Mouse (Mus musculus): ENCODE measurements around the gene Tmem240.
"Not testable (repeated sequence)": the region's sequence is repeated elsewhere in the genome, so short reads cannot be mapped to it uniquely, and the experiment has no call there.

The Tmem240 gene

DNA sequence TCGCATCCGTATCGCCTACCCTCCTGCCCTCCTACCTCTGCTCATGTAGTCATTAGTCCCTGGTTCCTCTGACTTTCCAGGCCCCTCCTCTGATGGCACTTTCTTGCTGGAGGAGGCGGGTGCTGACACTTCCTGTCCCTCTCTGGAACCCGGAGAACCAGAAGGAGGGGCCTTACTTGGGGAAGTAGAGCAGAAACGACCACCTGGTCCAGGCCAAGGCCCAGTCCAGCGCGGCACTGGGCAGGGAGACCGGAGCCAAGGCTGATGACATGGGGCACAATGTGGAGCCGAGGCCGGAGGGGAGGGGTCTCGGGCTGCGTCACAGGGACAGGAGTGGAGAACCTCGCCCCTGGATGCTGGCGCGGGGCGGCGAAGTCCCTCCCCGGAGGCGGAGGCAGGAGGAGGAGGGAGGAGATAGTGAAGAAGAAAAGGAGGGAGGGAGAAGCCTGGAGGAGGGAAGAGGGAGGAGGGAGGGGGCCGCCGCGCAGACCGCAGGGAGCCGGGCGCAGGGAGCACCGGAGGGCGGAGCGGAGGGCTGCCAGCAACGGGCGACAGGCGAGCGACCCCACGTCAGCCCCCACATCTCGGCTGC, at the start of gene Tmem240:
Tmem240 (plus strand) TSS at position 451 of the 592 bp plus-strand sequence.
- DNase-seq (ENCODE audit: low spot score) = peak; percentile 94

- DNase-seq (ENCODE audit: low spot score) = not testable (repeated sequence)
Observed at GRCm38 (mm10) chr4:155687764-155688163, 46.8 kb upstream of the Tmem240 start.

- DNase-seq (ENCODE audit: low spot score) = no peak
Observed at GRCm38 (mm10) chr4:155690571-155691375, 43.8 kb upstream of the Tmem240 start.

- DNase-seq (ENCODE audit: low spot score) = no peak
Observed at GRCm38 (mm10) chr4:155692421-155692820, 42.2 kb upstream of the Tmem240 start.

DNA sequence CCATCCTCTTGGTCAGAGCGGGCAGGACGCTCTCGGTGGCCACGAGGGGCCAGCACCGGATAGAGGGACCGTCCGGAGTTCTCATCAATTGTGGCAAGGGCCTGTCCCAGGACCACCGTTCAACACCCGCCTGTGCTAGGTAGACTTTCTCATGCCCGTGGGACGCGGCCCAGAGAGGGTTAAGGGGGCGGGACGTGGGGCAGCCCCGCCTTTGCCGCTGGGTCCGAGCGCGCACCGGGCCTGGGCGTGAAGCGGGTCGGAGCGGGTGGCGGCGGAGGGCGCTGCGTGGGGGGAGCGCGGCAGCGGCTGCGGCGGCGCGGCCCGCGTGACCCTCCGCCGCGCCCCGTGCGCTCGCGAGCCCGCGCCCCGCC, 40.5 kb upstream of the Tmem240 start, which contains the start of gene Fndc10:
Fndc10 (plus strand) TSS at position 232 of the 371 bp plus-strand sequence.
- peak; percentile 77 for DNase-seq (ENCODE audit: low spot score)

DNA sequence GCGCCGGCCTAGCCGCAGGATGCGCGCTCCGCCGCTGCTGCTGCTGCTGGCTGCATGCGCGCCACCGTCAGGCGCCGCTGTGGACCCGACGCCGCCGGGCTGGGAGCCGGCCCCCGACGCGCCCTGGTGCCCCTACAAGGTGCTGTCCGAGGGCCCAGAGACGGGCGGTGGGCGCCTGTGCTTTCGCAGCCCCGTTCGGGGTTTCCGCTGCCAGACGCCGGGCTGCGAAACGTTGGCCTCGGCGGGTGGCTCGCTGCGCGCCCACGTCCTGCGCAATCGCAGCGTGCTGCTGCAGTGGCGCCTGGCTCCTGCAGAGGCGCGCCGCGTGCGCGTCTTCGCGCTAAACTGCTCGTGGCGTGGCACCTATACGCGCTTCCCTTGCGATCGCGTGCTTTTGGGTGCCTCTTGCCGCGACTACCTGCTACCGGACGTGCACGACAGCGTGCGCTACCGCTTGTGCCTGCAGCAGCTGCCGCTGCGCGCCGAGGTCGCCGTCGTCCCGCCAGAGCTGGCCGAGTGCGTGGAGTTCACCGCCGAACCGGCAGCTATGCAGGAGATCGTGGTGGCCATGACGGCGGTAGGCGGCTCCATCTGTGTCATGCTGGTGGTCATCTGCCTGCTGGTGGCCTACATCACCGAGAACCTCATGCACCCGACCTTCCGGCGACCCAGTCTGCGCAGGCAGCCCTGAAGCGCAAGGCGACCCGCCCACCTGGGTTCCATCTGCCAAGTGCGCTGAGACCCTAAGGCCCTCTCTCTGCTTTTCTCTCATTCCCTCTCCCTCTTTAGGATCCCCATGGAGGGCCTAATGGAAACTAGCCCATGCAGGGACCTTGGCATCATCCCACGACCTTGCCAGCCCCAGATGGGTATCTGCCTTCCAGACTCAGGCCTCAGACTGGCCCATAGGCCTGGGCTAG, 39.9 kb upstream of the Tmem240 start:
- DNase-seq (ENCODE audit: low spot score) = peak; percentile 63

DNA sequence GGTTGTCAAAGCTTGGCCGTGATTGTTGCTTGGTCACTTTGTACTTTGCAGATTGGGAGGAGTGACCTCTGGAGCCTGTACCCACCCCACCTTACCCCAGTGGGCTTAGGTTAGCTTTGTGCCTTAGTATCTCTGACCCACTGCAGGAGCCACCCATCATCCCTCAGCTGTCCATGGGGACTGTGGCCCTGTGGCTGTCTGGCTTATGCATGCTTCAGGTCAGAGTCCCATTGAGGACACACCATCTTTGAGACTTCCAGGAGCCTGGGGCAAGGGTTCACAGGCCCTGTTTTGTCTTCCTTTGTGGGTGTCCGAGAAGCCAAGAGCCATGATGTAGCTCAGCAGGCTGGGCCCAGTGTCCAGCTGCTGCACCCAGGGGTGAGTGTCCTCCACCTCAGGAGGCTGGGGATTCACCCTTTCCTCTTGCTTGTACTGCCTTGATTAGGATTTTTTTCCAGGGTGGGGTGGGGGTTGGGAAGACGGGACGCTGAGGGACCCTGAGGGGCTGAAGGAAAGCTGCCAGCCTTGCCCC, 39.0 kb upstream of the Tmem240 start:
- no peak for DNase-seq (ENCODE audit: low spot score)

DNA sequence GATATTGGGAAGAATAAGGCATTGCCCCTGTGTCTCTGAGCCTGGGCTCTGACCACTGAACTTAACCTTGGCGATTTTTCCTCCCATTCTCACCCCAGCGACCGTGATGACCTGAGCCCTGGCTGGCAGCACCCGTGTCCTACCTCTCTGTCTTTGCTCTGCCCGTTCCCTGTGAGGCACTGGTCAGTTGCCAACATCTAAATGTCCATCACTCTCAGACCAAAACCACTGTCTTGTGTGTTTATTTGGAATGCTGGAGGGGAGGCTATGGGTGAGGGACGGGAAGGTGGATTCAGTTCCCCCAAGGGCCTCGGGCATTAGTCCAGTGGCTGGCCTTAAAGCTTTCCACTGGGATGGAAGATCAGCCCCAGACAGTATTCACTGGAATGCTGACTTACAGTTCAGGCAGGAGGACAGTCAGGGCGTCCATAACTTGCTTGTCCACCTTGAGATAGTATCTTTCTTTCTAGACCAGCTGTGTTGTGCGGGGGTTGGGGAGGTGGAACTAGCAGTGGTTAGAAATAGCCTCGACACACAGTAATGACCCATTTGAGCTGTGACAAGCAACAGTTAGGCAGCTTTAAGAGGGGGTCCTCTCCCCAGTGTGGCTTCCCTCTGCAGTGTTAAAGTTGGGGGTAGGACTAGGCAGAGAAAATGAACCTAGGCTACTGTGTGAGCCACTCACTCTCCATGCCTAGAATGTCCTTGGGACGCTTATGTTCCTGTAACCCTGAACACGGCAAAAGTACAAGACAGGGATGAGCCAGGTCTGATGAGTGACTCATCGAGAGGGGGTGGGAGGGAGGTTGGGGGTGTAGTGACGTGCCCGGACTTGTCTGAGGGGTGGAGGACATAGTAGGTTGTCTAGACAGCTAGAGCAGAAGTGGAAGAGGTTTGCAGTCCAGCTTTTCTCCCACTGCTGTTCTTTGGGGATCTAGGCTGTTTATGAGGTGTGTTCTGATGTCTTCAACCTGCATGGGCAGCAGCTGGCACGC, 38.0 kb upstream of the Tmem240 start:
- no peak for DNase-seq (ENCODE audit: low spot score)

GRCm38 (mm10) chr4:155700425-155700824, 34.2 kb upstream of the Tmem240 start:
- DNase-seq (ENCODE audit: low spot score) = peak; percentile 60

DNA sequence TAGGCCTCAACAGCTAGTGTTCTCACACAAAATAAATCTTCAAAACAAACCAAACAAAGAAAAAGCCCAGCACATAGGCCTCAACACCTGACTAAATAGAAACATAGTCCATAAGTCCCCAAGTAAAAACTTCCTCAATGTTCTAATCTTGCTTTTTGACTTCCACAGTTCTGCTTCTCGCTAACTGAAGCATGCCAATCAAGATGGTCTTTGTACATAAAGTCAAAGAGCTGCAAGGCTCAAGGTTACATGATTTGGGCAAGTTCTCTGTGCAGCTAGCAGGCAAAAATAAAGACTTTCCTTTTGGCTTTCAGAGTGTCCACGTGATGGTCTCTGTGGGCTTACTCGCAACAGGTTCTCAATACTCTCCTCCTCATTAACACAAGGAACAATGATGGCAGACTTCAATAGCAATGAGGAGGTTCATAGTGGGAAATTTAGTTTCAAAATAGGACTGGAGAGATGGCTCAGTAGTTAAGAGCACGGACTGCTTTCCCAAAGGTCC, 31.1 kb upstream of the Tmem240 start:
- DNase-seq (ENCODE audit: low spot score) = no peak

DNA sequence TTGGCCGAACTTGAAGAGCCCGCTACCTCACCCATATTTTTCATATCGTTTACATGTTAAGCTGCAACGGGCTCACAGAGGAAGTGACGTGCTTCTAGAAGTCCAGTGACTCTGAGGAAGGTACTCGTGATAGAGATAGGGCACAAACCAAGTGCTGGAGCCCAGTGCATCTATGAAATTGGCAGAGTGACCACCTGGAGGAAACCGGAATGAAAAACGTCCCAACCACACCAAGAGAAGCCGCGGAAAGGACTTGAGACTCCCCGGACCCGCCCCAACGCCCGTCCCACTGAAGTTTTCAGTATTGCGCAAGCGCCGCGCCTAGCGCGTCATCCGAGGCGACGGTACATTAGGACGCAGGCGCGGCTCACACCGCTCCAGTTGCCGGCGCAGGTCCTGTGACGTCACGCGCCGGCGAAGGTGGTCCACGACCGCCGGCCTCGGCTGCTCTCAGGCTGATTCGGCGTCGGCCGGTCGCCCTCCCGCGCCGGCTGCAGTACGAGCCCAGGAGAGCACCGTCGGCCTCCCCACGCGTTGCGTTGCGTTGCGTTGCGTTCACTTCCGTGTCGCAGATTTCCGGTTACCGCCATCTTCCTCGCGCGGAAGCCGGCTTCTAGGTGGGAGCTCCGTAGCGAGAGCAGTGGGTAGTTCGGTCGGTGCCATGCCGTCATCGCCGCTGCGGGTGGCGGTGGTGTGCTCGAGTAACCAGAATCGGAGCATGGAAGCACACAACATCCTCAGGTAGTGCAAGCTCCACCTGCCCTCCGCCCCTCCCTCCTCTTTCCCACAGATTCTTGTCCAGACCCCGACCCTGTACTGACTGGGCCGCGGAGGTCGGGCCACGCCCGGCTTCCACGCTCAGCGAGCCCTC, 29.6 kb upstream of the Tmem240 start, which contains the start of gene Ssu72:
Ssu72 (plus strand) TSS at position 80 of the 871 bp plus-strand sequence.
- peak; percentile 97 for DNase-seq (ENCODE audit: low spot score)

- DNase-seq (ENCODE audit: low spot score) = peak; percentile 32
Observed at GRCm38 (mm10) chr4:155705592-155705929, 29.0 kb upstream of the Tmem240 start.

DNA sequence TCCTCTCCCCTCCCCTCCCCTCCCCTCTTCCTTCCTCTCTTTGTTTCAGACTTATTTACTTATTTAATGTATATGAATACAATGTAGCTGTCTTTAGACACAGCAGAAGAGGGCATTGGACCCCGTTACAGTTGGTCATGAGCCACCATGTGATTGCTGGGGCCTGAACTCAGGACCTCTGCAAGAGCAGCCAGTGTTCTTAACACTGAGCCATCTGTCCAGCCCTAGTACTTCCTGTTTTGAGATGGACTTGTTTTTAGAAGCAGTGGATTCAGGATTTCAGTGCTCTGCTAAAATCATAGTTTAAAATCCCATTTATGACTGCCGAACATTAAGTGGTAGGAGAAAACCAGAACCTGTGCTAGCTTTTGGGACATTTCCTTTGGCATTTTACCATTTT, 26.0 kb upstream of the Tmem240 start:
- DNase-seq (ENCODE audit: low spot score) = no peak

DNA sequence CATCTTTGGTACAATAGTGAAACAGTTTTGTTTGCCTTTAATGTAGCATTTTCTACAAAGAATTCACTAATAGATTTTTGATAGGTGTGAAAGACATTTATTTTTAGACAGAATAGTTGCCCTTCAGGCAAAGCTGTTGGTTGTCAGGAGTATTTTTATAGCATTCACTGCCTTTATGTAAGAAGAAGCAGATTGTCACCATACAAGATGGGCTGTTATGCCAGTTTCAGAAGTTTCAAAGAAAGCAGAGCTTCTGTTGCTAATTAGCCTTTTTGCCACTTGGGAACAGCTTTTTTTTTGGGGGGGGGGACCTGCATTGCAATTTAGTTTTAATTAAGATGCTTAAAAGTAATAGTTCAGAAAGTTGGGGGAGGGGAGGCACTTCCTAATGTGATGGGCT, 25.6 kb upstream of the Tmem240 start:
- no peak for DNase-seq (ENCODE audit: low spot score)

GRCm38 (mm10) chr4:155710521-155711252, 23.9 kb upstream of the Tmem240 start:
- DNase-seq (ENCODE audit: low spot score) = no peak

GRCm38 (mm10) chr4:155721668-155722083, 12.9 kb upstream of the Tmem240 start:
- DNase-seq (ENCODE audit: low spot score) = peak; percentile 41

DNA sequence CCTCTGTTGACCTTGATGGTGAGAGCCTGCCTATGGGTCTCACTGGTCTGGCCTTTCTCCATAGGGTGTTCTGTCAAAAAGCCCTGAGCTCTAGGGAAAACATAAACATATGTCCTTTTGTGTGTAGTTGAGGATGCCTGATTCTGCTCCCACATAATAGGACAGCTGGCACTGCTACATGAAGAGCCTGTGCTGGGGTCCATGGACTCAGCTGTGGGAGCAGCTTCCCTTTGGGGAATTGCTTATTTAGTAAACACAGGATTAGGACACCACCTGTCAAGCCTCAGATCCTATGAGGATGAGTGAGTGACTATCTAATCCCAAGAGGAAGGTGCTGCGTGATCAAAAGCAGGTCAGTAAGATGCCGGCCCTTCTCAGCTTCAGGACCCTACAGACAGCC, 6.6 kb upstream of the Tmem240 start:
- DNase-seq (ENCODE audit: low spot score) = no peak

DNA sequence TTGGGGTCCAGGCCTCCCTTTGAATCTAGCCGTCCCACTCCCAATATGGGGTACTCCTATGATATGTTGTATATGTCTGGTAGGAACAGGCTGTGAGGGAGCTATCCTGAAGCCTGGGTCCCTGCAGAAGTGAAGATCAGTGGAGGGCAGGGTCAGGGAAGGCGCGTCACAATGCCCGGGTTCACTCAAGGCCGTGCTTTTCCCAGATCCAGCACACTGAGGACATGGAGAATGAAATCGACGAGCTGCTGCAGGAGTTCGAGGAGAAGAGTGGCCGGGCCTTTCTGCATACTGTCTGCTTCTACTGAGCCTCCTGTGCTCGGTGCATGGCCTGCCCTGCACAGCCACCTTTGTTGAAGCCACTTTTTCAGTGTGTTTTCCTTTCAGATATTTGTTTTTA, 1.3 kb upstream of the Tmem240 start:
- no peak for DNase-seq (ENCODE audit: low spot score)

Data from embryo, embryonic 10.5 days (tissue).